Mouse (Mus musculus): ENCODE results near the gene Adcy10. TPM values are rescaled to one million over a fixed set of nuclear protein-coding genes. Genes with fewer than 3 reads are reported as not detected.

Gene Adcy10
- polyA plus RNA-seq, 1 experiment from 2014 or later, result 0.10 TPM

DNA sequence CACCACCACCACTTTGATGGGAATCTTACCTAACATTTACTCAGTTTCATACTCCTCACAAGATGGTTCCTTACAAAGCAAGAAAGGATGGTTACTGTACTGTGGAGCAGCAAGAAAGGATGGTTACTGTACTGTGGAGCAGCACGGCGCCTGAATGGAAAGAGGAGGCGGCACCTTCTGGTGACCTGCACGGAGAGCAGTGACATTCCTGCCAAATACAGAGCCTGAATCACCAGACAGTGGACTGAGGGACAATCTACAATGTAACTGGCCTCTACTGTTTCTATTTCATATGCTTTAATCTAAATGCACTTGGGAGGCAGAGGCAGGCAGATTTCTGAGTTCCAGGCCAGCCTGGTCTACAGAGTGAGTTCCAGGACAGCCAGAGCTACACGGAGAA, 140.1 kb downstream of the Adcy10 start:
- peaks cover 27% of the 10 kb centered on the region; the same call in 1 of the 2 replicates for H3K36me3 ChIP-seq
- H3K4me3 ChIP-seq (replicated peaks), result no peak overlapping the region
- ATAC-seq (ENCODE audit: insufficient number of reproducible peaks, insufficient read depth, low FRiP score, low TSS enrichment, low read depth), result no peak
- no peaks in the 10 kb centered on the region for H3K27me3 ChIP-seq
- H3K9ac ChIP-seq (replicated peaks), result no peak overlapping the region
- H3K4me2 ChIP-seq, result no peak overlapping the region
- H3K27ac ChIP-seq, result no peak overlapping the region
- peaks cover 10% of the 10 kb centered on the region for H3K4me1 ChIP-seq (replicated peaks)
- WGBS, result 89% methylated on average over 5 of the region's 5 CpGs
- no peaks in the 10 kb centered on the region for H3K9me3 ChIP-seq

DNA sequence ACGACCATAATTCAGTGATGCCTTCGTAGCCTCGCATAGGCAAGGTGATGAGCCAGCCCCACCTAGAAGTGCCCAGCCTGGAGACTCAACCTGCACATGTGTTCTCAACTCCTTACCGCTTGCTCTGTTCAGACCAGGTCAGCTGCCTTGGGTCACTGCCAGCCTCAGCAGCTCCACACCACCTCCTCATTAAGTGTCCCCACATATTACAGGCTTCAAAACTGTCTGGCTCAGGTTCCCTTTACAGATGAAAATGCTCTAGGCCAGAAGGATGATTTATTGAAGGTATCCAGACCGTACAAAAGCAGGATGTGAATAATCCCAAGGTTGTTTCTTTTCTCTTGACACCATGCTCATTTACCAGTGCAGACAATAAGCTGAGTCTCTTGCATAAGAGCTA, 140.9 kb downstream of the Adcy10 start:
- peaks cover 16% of the 10 kb centered on the region for H3K4me1 ChIP-seq (replicated peaks)
- H3K27ac ChIP-seq, result no peak overlapping the region
- no peak overlapping the region for H3K4me2 ChIP-seq
- no peaks in the 10 kb centered on the region for H3K27me3 ChIP-seq
- no peak overlapping the region for H3K9ac ChIP-seq (replicated peaks)
- no peaks in the 10 kb centered on the region for H3K9me3 ChIP-seq
- no peak for ATAC-seq (ENCODE audit: insufficient number of reproducible peaks, insufficient read depth, low FRiP score, low TSS enrichment, low read depth)
- 73% methylated on average over 5 of the region's 5 CpGs for WGBS
- H3K4me3 ChIP-seq (replicated peaks), result no peak overlapping the region
- peaks cover 23% of the 10 kb centered on the region; the same call in 1 of the 2 replicates for H3K36me3 ChIP-seq

Other genes with a start within 250 kb of the Adcy10 start
- 93.2 and 95.9 TPM in 2 replicates for gene Tiprl, start 248.2 kb upstream of the Adcy10 start, polyA plus RNA-seq (2016; fragmentation: Nextera tagmentation; extraction: Ambion mirVana)
- gene Gpr161, start 189.4 kb upstream of the Adcy10 start, polyA plus RNA-seq (2016; fragmentation: Nextera tagmentation; extraction: Ambion mirVana), result 2.2 and 2.3 TPM in 2 replicates
- 11.4 and 12.2 TPM in 2 replicates for gene Dcaf6, start 24.7 kb upstream of the Adcy10 start, polyA plus RNA-seq (2016; fragmentation: Nextera tagmentation; extraction: Ambion mirVana)
- gene Mpc2, start 24.5 kb upstream of the Adcy10 start, polyA plus RNA-seq (2016; fragmentation: Nextera tagmentation; extraction: Ambion mirVana), result 118 and 122 TPM in 2 replicates
- 172 and 173 TPM in 2 replicates for gene Mpzl1, start 149.4 kb downstream of the Adcy10 start, polyA plus RNA-seq (2016; fragmentation: Nextera tagmentation; extraction: Ambion mirVana)
- gene Rcsd1, start 224.6 kb downstream of the Adcy10 start, polyA plus RNA-seq (2016; fragmentation: Nextera tagmentation; extraction: Ambion mirVana), result 10.8 and 13.4 TPM in 2 replicates